Mouse (Mus musculus) gastrocnemius, adult 2 months (tissue): ENCODE results near the gene C77080. TPM values are rescaled to one million over a fixed set of nuclear protein-coding genes. Genes with fewer than 3 reads are reported as not detected.
A peak's percentile ranks its signal among the peaks of the same experiment; 100 is the strongest.
"Not testable (repeated sequence)": the region's sequence is repeated elsewhere in the genome, so short reads cannot be mapped to it uniquely, and the experiment has no call there.

Experiments
- DNase-seq: peaks from one replicate; pipeline ENCODE4 v3.0.0; 2022
- H3K27ac ChIP-seq: fragments of 200-600 bp; 2 replicates; pipeline ENCODE4 v1.8.1; 2022; ENCODE audit warnings: mild to moderate bottlenecking
- H3K4me3 ChIP-seq: fragments of 200-600 bp; 2 replicates; pipeline ENCODE4 v1.8.1; 2022; ENCODE audit warnings: mild to moderate bottlenecking, moderate library complexity
- CTCF ChIP-seq: fragments of 200-600 bp; IDR thresholded peaks from 2 replicates; pipeline ENCODE4 v1.8.1; 2022; ENCODE audit warnings: antibody characterized with exemption, mild to moderate bottlenecking, moderate library complexity
- intact Hi-C: fragments of 180-260 bp; cut with DNase I; formaldehyde crosslinking; loops from one replicate; pipeline ENCODE4 v1.15.1; 2025
- total RNA-seq, 2 experiments: library from RNA; stranded (reverse); gene quantifications; 2 replicates each; pipeline ENCODE4 v1.2.3; 2021

Gene C77080
- total RNA-seq, 2 experiments from 2014 or later: 2.0 to 2.1 TPM

- DNase-seq: no peak
- intact Hi-C loops: no loop called here
- Histone ChIP-seq H3K27ac (no peak overlapping the region), H3K4me3 (no peak overlapping the region)
- TF ChIP-seq CTCF: no peak
Measured at GRCm38 (mm10) chr4:129218569-129219175, 42.5 kb downstream of the C77080 start.

- H3K4me3 ChIP-seq, intact Hi-C loops, H3K27ac ChIP-seq, DNase-seq: not testable (repeated sequence)
- TF ChIP-seq CTCF: peak; percentile 62
Measured at GRCm38 (mm10) chr4:129212486-129212885, 48.7 kb downstream of the C77080 start.

- Histone ChIP-seq H3K27ac (no peak overlapping the region), H3K4me3 (no peak overlapping the region)
- intact Hi-C loops: no loop called here
- DNase-seq: no peak
- no peak for TF ChIP-seq CTCF
Measured at GRCm38 (mm10) chr4:129211461-129211860, 49.7 kb downstream of the C77080 start.

GRCm38 (mm10) chr4:129209504-129209903, 51.7 kb downstream of the C77080 start:
- TF ChIP-seq CTCF: peak; percentile 64
- intact Hi-C loops: loop anchor here (1.0 kb wide), 1 partner anchor 67 kb away; no protein-coding TSS in a partner anchor
- no peak overlapping the region for H3K27ac ChIP-seq
- DNase-seq: no peak
- H3K4me3 ChIP-seq: no peak overlapping the region

GRCm38 (mm10) chr4:129206792-129207191, 54.4 kb downstream of the C77080 start:
- Histone ChIP-seq H3K4me3 (no peak overlapping the region), H3K27ac (no peak overlapping the region)
- no peak for TF ChIP-seq CTCF
- no peak for DNase-seq
- intact Hi-C loops: no loop called here

- intact Hi-C loops: no loop called here
- no peak for DNase-seq
- TF ChIP-seq CTCF: no peak
- Histone ChIP-seq H3K27ac (no peak overlapping the region), H3K4me3 (no peak overlapping the region)
Measured at GRCm38 (mm10) chr4:129204655-129205054, 56.5 kb downstream of the C77080 start.

- Histone ChIP-seq H3K4me3 (no peak overlapping the region), H3K27ac (no peak overlapping the region)
- no peak for DNase-seq
- TF ChIP-seq CTCF: no peak
- intact Hi-C loops: no loop called here
Measured at GRCm38 (mm10) chr4:129197514-129197913, 63.7 kb downstream of the C77080 start.

- intact Hi-C loops: loop anchor here (5.0 kb wide), 1 partner anchor 138 kb away; no protein-coding TSS in a partner anchor
- TF ChIP-seq CTCF: no peak
- Histone ChIP-seq H3K4me3 (no peak overlapping the region), H3K27ac (no peak overlapping the region)
- DNase-seq: no peak
Measured at GRCm38 (mm10) chr4:129194280-129194679, 66.9 kb downstream of the C77080 start.

- Histone ChIP-seq H3K4me3 (no peak overlapping the region), H3K27ac (no peak overlapping the region)
- intact Hi-C loops: loop anchor here (5.0 kb wide), 1 partner anchor 141 kb away; no protein-coding TSS in a partner anchor
- DNase-seq: no peak
- TF ChIP-seq CTCF: no peak
Measured at GRCm38 (mm10) chr4:129191691-129192090, 69.5 kb downstream of the C77080 start.

GRCm38 (mm10) chr4:129190538-129190937, 70.7 kb downstream of the C77080 start:
- no peak for TF ChIP-seq CTCF
- peak overlapping the region; percentile 89 for H3K4me3 ChIP-seq
- peak overlapping the region; percentile 97 for H3K27ac ChIP-seq
- intact Hi-C loops: loop anchor here (5.0 kb wide), 1 partner anchor 142 kb away; no protein-coding TSS in a partner anchor
- peak; percentile 27 for DNase-seq

- H3K4me3 ChIP-seq: peak within 1 kb of the TSS; percentile 89
- peak; percentile 98 for DNase-seq
- intact Hi-C loops: loop anchor here (5.0 kb wide), 2 partner anchors 142 to 272 kb away; partner anchors contain the start of gene Bsdc1
- TF ChIP-seq CTCF: no peak
- H3K27ac ChIP-seq: peak within 1 kb of the TSS; percentile 97
Measured at GRCm38 (mm10) chr4:129189542-129190519, 71.4 kb downstream of the C77080 start, which contains the start of the genes S100pbp and Yars. Gene S100pbp, minus strand, starts transcription at chr4:129189727. Gene Yars, plus strand, starts transcription at chr4:129189760.

GRCm38 (mm10) chr4:129188803-129189541, 72.2 kb downstream of the C77080 start:
- Histone ChIP-seq H3K4me3 (peak overlapping the region; percentile 89), H3K27ac (peak overlapping the region; percentile 97)
- TF ChIP-seq CTCF: no peak; the same call in 1 of the 2 replicates
- peak; percentile 71 for DNase-seq
- intact Hi-C loops: loop anchor here (5.0 kb wide), 1 partner anchor 273 kb away; the partner anchor contains the start of gene Bsdc1
